ENCODE assay signal across 11 mouse cellular contexts in the genomic region with DNA sequence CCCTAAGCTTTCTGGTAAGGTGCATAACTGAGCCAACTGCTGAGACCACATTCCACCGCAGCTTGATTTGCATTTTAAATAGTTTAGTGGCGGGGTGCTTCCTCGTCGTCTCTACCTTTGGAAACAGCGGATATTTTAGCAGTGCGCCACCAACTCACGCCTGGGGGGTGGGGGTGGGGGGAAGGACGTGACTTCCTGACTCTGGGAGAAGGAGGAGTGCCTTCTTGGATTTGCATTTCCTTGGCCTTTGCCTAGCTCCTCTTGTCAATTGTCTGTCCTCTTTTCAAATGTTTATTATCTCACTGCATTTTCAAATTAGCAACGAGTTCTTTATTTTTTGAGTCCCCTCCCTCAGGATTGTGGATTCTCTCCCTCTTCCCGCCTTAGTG. TPM values are rescaled to one million over a fixed set of nuclear protein-coding genes. Genes with fewer than 3 reads are reported as not detected.
DNase-seq lines count a peak whose midpoint lies in the region; ATAC-seq and TF ChIP-seq lines count a peak whose summit lies in the region.
"Had no signal": no experiment of that assay in that cellular context is flagged by ENCODE, and none has a peak within 500 bp of the region (broad histone marks: within the 10 kb centered on the region; RNA-seq: fewer than 3 reads in every experiment).

No protein-coding gene starts in this region.

- peak; percentile 29 for DNase-seq in kidney, postnatal 0 days (ENCODE audit: low spot score)
- no peak for DNase-seq in kidney, adult 18-20 months
- no peak for DNase-seq in limb, embryonic 14.5 days (ENCODE audit: low spot score)
- DNase-seq in gastrocnemius, postnatal 25 days, result no peak
- no peak for DNase-seq in adrenal gland, adult 8-10 months
- no peak for DNase-seq in testis, postnatal 10 days (ENCODE audit: low spot score)
- DNase-seq: cerebellum, adult 2 months; gastrocnemius, adult 2 months; thymus, postnatal 14 days had no signal

- 0 out of 2 replicates have a peak, but pooled peaks cover 7% of the 10 kb centered on the region for H3K27me3 ChIP-seq in kidney, postnatal 0 days (ENCODE audit: insufficient read depth, low read length)
- H3K27me3 ChIP-seq in forebrain, embryonic 13.5 days, result peaks cover 34% of the 10 kb centered on the region
- peaks cover 10% of the 10 kb centered on the region for H3K27me3 ChIP-seq in limb, embryonic 14.5 days (ENCODE audit: control insufficient read depth, insufficient read depth, low read length)
- peaks cover 6% of the 10 kb centered on the region; the same call in 1 of the 2 replicates for H3K27me3 ChIP-seq in stomach, embryonic 15.5 days (replicated peaks)

- no peak for ATAC-seq in kidney, postnatal 0 days (replicated peaks; ENCODE audit: low FRiP score, low read depth)
- ATAC-seq in forebrain, embryonic 13.5 days, result no peak
- ATAC-seq in limb, embryonic 14.5 days (ENCODE audit: low FRiP score, low read depth), result no peak
- ATAC-seq in stomach, embryonic 15.5 days (ENCODE audit: insufficient read depth, low FRiP score, low read depth), result no peak

- H3K9ac ChIP-seq in kidney, postnatal 0 days (ENCODE audit: low read depth, low read length), result no peak overlapping the region
- no peak overlapping the region for H3K9ac ChIP-seq in forebrain, embryonic 13.5 days
- no peak overlapping the region for H3K9ac ChIP-seq in limb, embryonic 14.5 days (ENCODE audit: low read depth, low read length, severe bottlenecking)
- H3K9ac ChIP-seq in stomach, embryonic 15.5 days, result no peak overlapping the region

- TF ChIP-seq POLR2A in limb, embryonic 14.5 days (IDR thresholded peaks at IDR 0.05; ENCODE audit: borderline replicate concordance, extremely low read depth, insufficient read depth, insufficient read length), result no peak

- no peak for TF ChIP-seq CTCF in kidney, postnatal 0 days (IDR thresholded peaks at IDR 0.05; ENCODE audit: low read depth)

- H3K4me1 ChIP-seq in kidney, postnatal 0 days (replicated peaks; ENCODE audit: insufficient read depth, low read length), result 0 out of 2 replicates have a peak, but pooled peaks cover 3% of the 10 kb centered on the region
- H3K4me1 ChIP-seq in forebrain, embryonic 13.5 days, result peaks cover 20% of the 10 kb centered on the region
- peaks cover 3% of the 10 kb centered on the region; the same call in 1 of the 2 replicates for H3K4me1 ChIP-seq in limb, embryonic 14.5 days (ENCODE audit: control insufficient read depth, insufficient read depth, low read length)
- H3K4me1 ChIP-seq in stomach, embryonic 15.5 days, result peaks cover 12% of the 10 kb centered on the region

- no peaks in the 10 kb centered on the region for H3K9me3 ChIP-seq in kidney, postnatal 0 days (replicated peaks; ENCODE audit: low read length)
- no peaks in the 10 kb centered on the region for H3K9me3 ChIP-seq in forebrain, embryonic 13.5 days (replicated peaks)
- H3K9me3 ChIP-seq in limb, embryonic 14.5 days (ENCODE audit: control insufficient read depth, low read length), result no peaks in the 10 kb centered on the region
- no peaks in the 10 kb centered on the region for H3K9me3 ChIP-seq in stomach, embryonic 15.5 days

- H3K27ac ChIP-seq in kidney, postnatal 0 days, result no peak overlapping the region
- H3K27ac ChIP-seq in forebrain, embryonic 13.5 days, result no peak overlapping the region
- H3K27ac ChIP-seq in limb, embryonic 14.5 days (replicated peaks; ENCODE audit: low read depth, low read length), result no peak overlapping the region
- no peak overlapping the region for H3K27ac ChIP-seq in stomach, embryonic 15.5 days
- H3K27ac ChIP-seq: gastrocnemius, adult 2 months had no signal

- peak overlapping the region; percentile 13 for H3K4me3 ChIP-seq in kidney, postnatal 0 days (replicated peaks; ENCODE audit: low read depth, low read length)
- peak overlapping the region; percentile 13 for H3K4me3 ChIP-seq in forebrain, embryonic 13.5 days
- 0 out of 2 replicates have a peak overlapping the region, but pooled peaks have one; percentile 3 for H3K4me3 ChIP-seq in limb, embryonic 14.5 days (replicated peaks; ENCODE audit: low read length)
- 0 out of 2 replicates have a peak overlapping the region, but pooled peaks have one; percentile 29 for H3K4me3 ChIP-seq in stomach, embryonic 15.5 days (replicated peaks)

- peak overlapping the region; percentile 51 for H3K4me2 ChIP-seq in kidney, postnatal 0 days (ENCODE audit: low read length)
- H3K4me2 ChIP-seq in forebrain, embryonic 13.5 days, result peak overlapping the region; percentile 61
- peak overlapping the region; percentile 75 for H3K4me2 ChIP-seq in limb, embryonic 14.5 days (replicated peaks; ENCODE audit: low read depth, low read length, severe bottlenecking)
- H3K4me2 ChIP-seq in stomach, embryonic 15.5 days, result peak overlapping the region; percentile 62

- no peaks in the 10 kb centered on the region for H3K36me3 ChIP-seq in kidney, postnatal 0 days (ENCODE audit: insufficient read depth, low read length)
- no peaks in the 10 kb centered on the region for H3K36me3 ChIP-seq in forebrain, embryonic 13.5 days (ENCODE audit: poor library complexity, severe bottlenecking)
- no peaks in the 10 kb centered on the region for H3K36me3 ChIP-seq in limb, embryonic 14.5 days (ENCODE audit: control insufficient read depth, insufficient read depth, low read length)
- H3K36me3 ChIP-seq in stomach, embryonic 15.5 days, result no peaks in the 10 kb centered on the region

- whole genome bisulfite sequencing in kidney, postnatal 0 days, result 9% methylated on average over 10 of the region's 10 CpGs
- 1% methylated on average over 10 of the region's 10 CpGs for WGBS in forebrain, embryonic 13.5 days
- WGBS in limb, embryonic 14.5 days, result 6% methylated on average over 10 of the region's 10 CpGs
- WGBS in stomach, embryonic 15.5 days, result 9% methylated on average over 10 of the region's 10 CpGs

RNA-seq across cellular contexts. Expression of gene L1td1, which starts 1.4 kb away (rescaled TPM):
- 0.18 and 0.24 TPM in 2 replicates for polyA plus RNA-seq in kidney, postnatal 0 days (2015; fragmentation: Nextera tagmentation; extraction: Ambion mirVana)
- polyA plus RNA-seq in forebrain, embryonic 13.5 days (2015; fragmentation: Nextera tagmentation; extraction: Ambion mirVana), result not detected in 2 replicates
- polyA plus RNA-seq in limb, embryonic 14.5 days (2012; rRNA removed), result 0.78 and 1.6 TPM in 2 replicates
- 0.40 and 0.62 TPM in 2 replicates for polyA plus RNA-seq in limb, embryonic 14.5 days (2014; fragmentation: Nextera tagmentation; extraction: Ambion mirVana)
- polyA plus RNA-seq in stomach, embryonic 15.5 days (2015; fragmentation: Nextera tagmentation; extraction: Ambion mirVana), result 0.09 and 0.17 TPM in 2 replicates
- total RNA-seq in gastrocnemius, postnatal 25 days (2021), result not detected
- under 1 TPM in 1 of 4 experiments, not detected in 3; 0.28 TPM for total RNA-seq in adrenal gland, adult 8-10 months (2022)
- total RNA-seq: gastrocnemius, adult 2 months had no signal
